Mouse (Mus musculus) kidney, embryonic 14.5 days (tissue): ENCODE measurements around the gene Nmnat3. TPM values are rescaled to one million over a fixed set of nuclear protein-coding genes. Genes with fewer than 3 reads are reported as not detected.

Source experiments
- ATAC-seq: fragments of 200-750 bp; cut with Nextera tagmentation; 2 replicates; pipeline ENCODE4 v1.8.0; 2017; ENCODE audit warnings: moderate number of reproducible peaks, mild to moderate bottlenecking, moderate TSS enrichment, moderate library complexity; ENCODE audit not compliant: low FRiP score, low TSS enrichment
- H3K27ac ChIP-seq: fragments of 300-500 bp; sonication (generic); 2 replicates; pipeline ENCODE4 v1.5.1; 2014; ENCODE audit warnings: low read depth, mild to moderate bottlenecking, low read length, moderate library complexity, mixed read lengths
- H3K27me3 ChIP-seq: fragments of 300-500 bp; sonication (generic); 2 replicates; pipeline ENCODE4 v1.6.1; 2014; ENCODE audit warnings: mild to moderate bottlenecking, low read length; ENCODE audit not compliant: control insufficient read depth, insufficient read depth
- H3K36me3 ChIP-seq: fragments of 300-500 bp; sonication (generic); 2 replicates; pipeline ENCODE4 v1.6.1; 2014; ENCODE audit warnings: low read length, mixed read lengths; ENCODE audit not compliant: control insufficient read depth, insufficient read depth
- H3K4me1 ChIP-seq: fragments of 300-500 bp; sonication (generic); 2 replicates; pipeline ENCODE4 v1.6.1; 2014; ENCODE audit warnings: low read length, mixed read lengths; ENCODE audit not compliant: control insufficient read depth, insufficient read depth
- H3K4me2 ChIP-seq: fragments of 300-500 bp; sonication (generic); replicated peaks from 2 replicates; pipeline ENCODE4 v1.6.1; 2014; ENCODE audit warnings: low read depth, mild to moderate bottlenecking, low read length
- H3K4me3 ChIP-seq: fragments of 300-500 bp; sonication (generic); 2 replicates; pipeline ENCODE4 v1.5.1; 2014; ENCODE audit warnings: mild to moderate bottlenecking, low read length
- H3K9ac ChIP-seq: fragments of 300-500 bp; sonication (generic); 2 replicates; pipeline ENCODE4 v1.6.1; 2014; ENCODE audit warnings: low read depth, mild to moderate bottlenecking, low read length, moderate library complexity
- H3K9me3 ChIP-seq: fragments of 300-500 bp; sonication (generic); 2 replicates; pipeline ENCODE4 v1.6.1; 2016; ENCODE audit warnings: low read length; ENCODE audit not compliant: control insufficient read depth
- WGBS: fragments of 180-500 bp; shearing (Covaris S2); extraction: QIAGEN DNeasy Blood & Tissue Kit; methylation state at CpG from one replicate; pipeline ENCODE4 v1.1.7; 2014; 5-methylcytosine and 5-hydroxymethylcytosine counted together
- polyA plus RNA-seq: library from polyadenylated mRNA; unstranded; fragments of >200 nt; fragmentation: Nextera tagmentation; extraction: Ambion mirVana; gene quantifications from 2 replicates; pipeline ENCODE4 v1.2.1, GENCODE M21; 2014

Nmnat3 gene
- polyA plus RNA-seq, 1 experiment from 2014 or later: 8.4 TPM

DNA sequence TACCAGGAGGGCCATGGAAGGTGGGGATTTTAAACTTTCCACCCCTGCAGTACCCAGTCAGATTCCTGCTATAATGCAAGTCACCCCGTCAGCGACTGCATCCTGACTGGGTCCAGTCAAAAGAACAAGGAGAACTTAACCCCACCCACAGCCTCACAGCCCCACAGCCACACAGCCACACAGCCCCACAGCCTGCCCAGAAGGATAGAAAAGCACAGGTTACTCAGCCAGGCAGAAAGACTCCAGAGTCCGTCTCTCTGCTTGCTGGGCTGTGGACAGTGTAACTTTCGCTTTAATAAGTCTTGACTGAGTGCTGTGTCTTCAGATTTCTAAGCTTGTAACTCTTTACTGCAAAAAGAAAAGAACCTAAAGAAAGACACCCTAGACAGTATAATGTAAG lies 53.2 kb downstream of the Nmnat3 start:
- ATAC-seq: no peak
- Histone ChIP-seq H3K9ac (no peak overlapping the region), H3K27me3 (no peaks in the 10 kb centered on the region), H3K4me3 (no peak overlapping the region), H3K27ac (no peak overlapping the region), H3K4me1 (0 out of 2 replicates have a peak, but pooled peaks cover 3% of the 10 kb centered on the region), H3K9me3 (no peaks in the 10 kb centered on the region), H3K4me2 (no peak overlapping the region), H3K36me3 (no peaks in the 10 kb centered on the region)
- WGBS: 54% methylated on average over 4 of the region's 4 CpGs

GRCm38 (mm10) chr9:98345840-98346239 lies 58.6 kb downstream of the Nmnat3 start:
- no peak overlapping the region for H3K9ac ChIP-seq
- no peak overlapping the region for H3K4me3 ChIP-seq
- H3K27ac ChIP-seq: no peak overlapping the region
- 86% methylated on average over 1 of the region's 1 CpGs for WGBS
- H3K36me3 ChIP-seq: no peaks in the 10 kb centered on the region
- H3K27me3 ChIP-seq: no peaks in the 10 kb centered on the region
- no peak for ATAC-seq
- no peaks in the 10 kb centered on the region for H3K9me3 ChIP-seq
- H3K4me1 ChIP-seq: no peaks in the 10 kb centered on the region
- H3K4me2 ChIP-seq: no peak overlapping the region

DNA sequence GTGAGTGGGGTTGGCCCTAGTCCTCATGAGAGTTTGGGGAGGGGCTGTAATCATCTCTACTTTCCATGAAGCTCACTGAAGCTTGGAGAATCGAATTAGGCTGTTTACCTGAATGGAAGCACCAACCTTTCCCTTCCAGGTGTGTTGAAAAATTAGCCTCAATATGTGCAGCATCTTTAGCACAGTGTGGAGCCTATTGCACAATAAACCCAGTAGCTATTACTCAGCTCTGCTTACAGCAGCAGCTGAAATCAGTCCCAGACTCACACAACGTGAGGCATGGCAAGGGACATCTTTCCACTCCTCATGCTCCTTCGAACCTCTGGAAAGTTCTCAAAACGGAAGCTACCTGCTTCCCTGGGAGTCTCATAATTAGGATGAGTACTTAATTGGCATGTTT lies 59.0 kb downstream of the Nmnat3 start:
- 78% methylated on average over 4 of the region's 4 CpGs for WGBS
- no peak overlapping the region for H3K4me2 ChIP-seq
- H3K4me3 ChIP-seq: no peak overlapping the region
- no peaks in the 10 kb centered on the region for H3K4me1 ChIP-seq
- no peak overlapping the region for H3K27ac ChIP-seq
- no peaks in the 10 kb centered on the region for H3K36me3 ChIP-seq
- H3K27me3 ChIP-seq: no peaks in the 10 kb centered on the region
- no peak for ATAC-seq
- no peaks in the 10 kb centered on the region for H3K9me3 ChIP-seq
- H3K9ac ChIP-seq: no peak overlapping the region

DNA sequence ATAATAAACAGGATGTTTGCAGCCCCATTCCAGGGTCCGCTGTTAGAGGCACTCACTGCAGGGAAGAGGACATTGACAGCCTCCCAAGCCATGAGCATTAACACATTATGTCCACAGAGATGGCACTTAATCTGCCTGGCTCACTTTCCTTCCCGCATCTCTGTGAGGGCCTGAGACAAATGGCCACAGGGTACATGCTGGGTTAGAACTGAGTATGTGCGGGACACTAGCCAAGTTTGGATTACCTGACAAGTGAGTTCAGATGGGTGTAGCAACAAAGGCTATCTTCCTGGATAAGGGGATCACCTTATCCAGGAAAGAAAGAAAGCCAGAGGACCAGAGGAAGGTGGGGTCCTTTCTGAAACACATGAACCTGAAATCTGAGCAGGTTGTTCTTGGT lies 59.8 kb downstream of the Nmnat3 start:
- WGBS: 87% methylated on average over 3 of the region's 3 CpGs
- Histone ChIP-seq H3K4me3 (no peak overlapping the region), H3K36me3 (no peaks in the 10 kb centered on the region), H3K9me3 (0 out of 2 replicates have a peak, but pooled peaks cover 2% of the 10 kb centered on the region), H3K27me3 (no peaks in the 10 kb centered on the region), H3K9ac (no peak overlapping the region), H3K27ac (no peak overlapping the region), H3K4me2 (no peak overlapping the region), H3K4me1 (no peaks in the 10 kb centered on the region)
- ATAC-seq: no peak

GRCm38 (mm10) chr9:98350318-98351144 lies 63.3 kb downstream of the Nmnat3 start:
- 26% methylated on average over 4 of the region's 4 CpGs for WGBS
- H3K9ac ChIP-seq: no peak overlapping the region
- H3K4me3 ChIP-seq: no peak overlapping the region
- H3K36me3 ChIP-seq: no peaks in the 10 kb centered on the region
- H3K27ac ChIP-seq: no peak overlapping the region
- H3K9me3 ChIP-seq: 0 out of 2 replicates have a peak, but pooled peaks cover 3% of the 10 kb centered on the region
- H3K4me2 ChIP-seq: no peak overlapping the region
- ATAC-seq: peak; percentile 43; the same call in 1 of the 2 replicates
- H3K27me3 ChIP-seq: no peaks in the 10 kb centered on the region
- no peaks in the 10 kb centered on the region for H3K4me1 ChIP-seq

DNA sequence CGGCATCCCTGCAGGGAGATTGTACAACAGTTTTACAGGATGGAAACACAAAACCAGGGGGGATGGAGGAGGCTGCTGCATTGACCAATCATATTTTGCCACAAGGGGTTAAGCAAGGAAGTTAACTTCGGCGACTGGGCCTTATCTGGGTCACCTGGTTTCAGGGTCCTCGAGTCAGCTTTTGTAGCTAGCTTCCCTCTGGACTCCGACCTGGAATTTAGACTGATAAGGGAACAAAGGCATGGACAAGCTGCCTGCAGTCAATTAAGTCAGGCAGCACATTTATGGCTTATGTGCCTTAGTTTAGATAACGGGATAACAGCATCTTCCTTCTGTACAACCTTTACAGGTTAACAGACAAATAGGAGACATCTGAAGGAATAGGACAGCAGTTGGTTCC lies 65.1 kb downstream of the Nmnat3 start:
- no peak overlapping the region for H3K4me3 ChIP-seq
- no peak overlapping the region for H3K4me2 ChIP-seq
- H3K36me3 ChIP-seq: no peaks in the 10 kb centered on the region
- H3K9me3 ChIP-seq: 0 out of 2 replicates have a peak, but pooled peaks cover 3% of the 10 kb centered on the region
- no peak for ATAC-seq
- H3K4me1 ChIP-seq: no peaks in the 10 kb centered on the region
- H3K9ac ChIP-seq: no peak overlapping the region
- WGBS: 85% methylated on average over 6 of the region's 6 CpGs
- H3K27ac ChIP-seq: no peak overlapping the region
- no peaks in the 10 kb centered on the region for H3K27me3 ChIP-seq

GRCm38 (mm10) chr9:98354919-98355318 lies 67.7 kb downstream of the Nmnat3 start:
- 88% methylated on average over 3 of the region's 3 CpGs for WGBS
- H3K9ac ChIP-seq: no peak overlapping the region
- no peak for ATAC-seq

GRCm38 (mm10) chr9:98361047-98361446 lies 73.8 kb downstream of the Nmnat3 start:
- H3K4me3 ChIP-seq: no peak overlapping the region
- H3K4me2 ChIP-seq: no peak overlapping the region
- no peaks in the 10 kb centered on the region for H3K4me1 ChIP-seq
- no peak overlapping the region for H3K27ac ChIP-seq
- WGBS: 74% methylated on average over 3 of the region's 3 CpGs
- H3K27me3 ChIP-seq: no peaks in the 10 kb centered on the region
- ATAC-seq: no peak
- H3K9me3 ChIP-seq: no peaks in the 10 kb centered on the region
- no peak overlapping the region for H3K9ac ChIP-seq
- no peaks in the 10 kb centered on the region for H3K36me3 ChIP-seq

More at GRCm38 (mm10) chr9:98354919-98355318, 67.7 kb downstream of the Nmnat3 start:
- Histone ChIP-seq H3K4me3 (no peak overlapping the region), H3K4me1 (no peaks in the 10 kb centered on the region), H3K9me3 (0 out of 2 replicates have a peak, but pooled peaks cover 3% of the 10 kb centered on the region), H3K27ac (no peak overlapping the region), H3K36me3 (no peaks in the 10 kb centered on the region), H3K27me3 (no peaks in the 10 kb centered on the region), H3K4me2 (no peak overlapping the region)

GRCm38 (mm10) chr9:98366075-98366474 lies 78.8 kb downstream of the Nmnat3 start:
- ATAC-seq: no peak
- no peak overlapping the region for H3K4me3 ChIP-seq
- H3K27me3 ChIP-seq: no peaks in the 10 kb centered on the region
- no peak overlapping the region for H3K4me2 ChIP-seq
- H3K36me3 ChIP-seq: no peaks in the 10 kb centered on the region
- H3K27ac ChIP-seq: no peak overlapping the region
- H3K4me1 ChIP-seq: no peaks in the 10 kb centered on the region
- no peak overlapping the region for H3K9ac ChIP-seq
- H3K9me3 ChIP-seq: no peaks in the 10 kb centered on the region
- WGBS: 15% methylated on average over 8 of the region's 8 CpGs
